Mouse (Mus musculus) gastrocnemius, postnatal 10 days (tissue): ENCODE measurements around the gene Mettl8. TPM values are rescaled to one million over a fixed set of nuclear protein-coding genes. Genes with fewer than 3 reads are reported as not detected.

Experiments used
- DNase-seq: peaks from one replicate; pipeline ENCODE4 v3.0.0; 2021; ENCODE audit warnings: mixed read lengths
- long read RNA-seq, 2 experiments: library from polyadenylated mRNA; stranded (forward); transcript quantifications; one replicate each; pipeline ENCODE4 v2.0.0; 2021
- total RNA-seq, 2 experiments: library from RNA; stranded (reverse); gene quantifications; 2 replicates each; pipeline ENCODE4 v1.2.3; 2021

Mettl8 gene
- total RNA-seq, result 1 to 10 TPM; 7.4 to 8.7 TPM
- long read RNA-seq, experiment 1, transcript Mettl8-204 (10 exons, 2,347 nt), result major isoform, 14 of 17 reads
- long read RNA-seq, experiment 1, partial matches to known transcripts, result 1 of 17 reads
- long read RNA-seq, experiment 1, other reads (novel, unspliced or antisense), result 2 of 17 reads
- long read RNA-seq, experiment 2, transcript Mettl8-204 (10 exons, 2,347 nt), result major isoform, 10 of 14 reads
- long read RNA-seq, experiment 2, partial matches to known transcripts, result 0 of 14 reads
- long read RNA-seq, experiment 2, other reads (novel, unspliced or antisense), result 4 of 14 reads

GRCm38 (mm10) chr2:71055300-71056114 lies at the start of gene Mettl8, which contains the start of gene Dcaf17:
Gene Mettl8 (minus strand): TSS chr2:71055583.
Gene Dcaf17 (plus strand): TSS chr2:71055328.
- peak; percentile 90 for DNase-seq

GRCm38 (mm10) chr2:71104696-71105095 lies 49.3 kb upstream of the Mettl8 start:
- no peak for DNase-seq

DNA sequence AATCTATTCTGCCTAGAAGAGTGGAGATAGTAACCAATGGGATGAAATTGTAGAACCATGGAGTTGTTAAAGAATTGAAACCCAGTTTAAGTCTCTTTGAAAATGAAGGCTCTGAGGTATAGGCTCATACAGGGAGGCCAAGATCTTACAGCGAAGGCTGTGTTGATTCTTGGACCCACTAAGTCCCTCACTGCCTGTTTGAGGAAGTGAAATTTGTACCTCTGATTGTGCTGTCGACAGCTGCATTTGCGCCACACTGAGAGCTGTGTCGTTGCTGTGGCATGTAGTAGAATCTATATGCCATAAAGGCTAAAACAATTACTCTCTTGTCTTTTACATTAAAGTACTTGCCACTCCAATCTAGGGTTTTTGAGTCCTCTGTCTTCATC lies 47.9 kb upstream of the Mettl8 start:
- no peak for DNase-seq

DNA sequence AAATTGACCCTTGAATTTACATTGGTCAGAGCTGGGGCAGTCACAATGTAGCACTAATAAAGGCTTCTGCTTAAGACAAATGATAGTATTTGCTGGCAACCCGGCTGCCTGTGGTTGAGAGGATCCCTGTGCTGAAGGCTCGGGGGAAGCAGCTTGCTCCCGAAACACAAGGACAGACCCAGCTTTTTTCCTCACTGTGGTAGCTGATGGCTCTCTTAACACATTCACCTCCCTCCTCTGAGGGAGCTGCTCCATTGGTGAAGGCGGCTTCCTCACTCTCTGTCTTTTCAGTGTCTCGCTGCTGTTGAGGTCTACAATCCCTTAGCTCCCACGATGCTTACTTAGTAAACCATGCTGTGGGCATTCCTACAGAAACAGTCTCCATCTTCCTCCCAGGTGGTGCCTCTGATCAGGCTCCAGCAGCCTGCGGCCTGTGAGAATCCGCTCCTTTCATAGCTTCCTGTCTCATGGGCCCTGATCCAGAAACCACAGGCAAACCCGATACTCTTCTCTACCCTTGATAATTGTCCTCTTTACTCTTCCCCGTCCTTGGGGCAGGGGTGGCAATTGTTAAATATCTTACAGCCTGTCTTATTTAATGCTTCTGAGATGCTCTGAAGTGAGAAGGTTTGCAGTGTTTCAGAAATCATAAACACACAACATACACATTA lies 47.4 kb upstream of the Mettl8 start:
- DNase-seq, result no peak

DNA sequence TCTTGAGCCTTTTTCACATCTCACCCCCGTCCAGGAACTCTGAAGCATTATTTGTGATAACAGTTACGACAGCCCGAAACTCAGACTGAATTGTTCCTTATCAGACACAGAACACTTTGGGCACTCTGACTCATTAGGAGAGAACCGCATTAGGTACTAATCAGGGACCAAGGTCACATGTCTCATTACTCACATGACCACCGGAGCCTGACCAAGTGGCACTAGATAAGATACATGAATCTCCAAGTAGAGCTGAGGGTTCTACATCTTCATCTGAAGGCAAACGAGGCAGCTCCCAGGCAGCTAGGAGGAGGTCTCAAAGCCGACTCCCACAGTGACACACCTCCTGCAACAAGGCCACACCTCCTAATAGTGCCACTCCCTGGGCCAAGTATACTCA lies 40.8 kb upstream of the Mettl8 start:
- no peak for DNase-seq

DNA sequence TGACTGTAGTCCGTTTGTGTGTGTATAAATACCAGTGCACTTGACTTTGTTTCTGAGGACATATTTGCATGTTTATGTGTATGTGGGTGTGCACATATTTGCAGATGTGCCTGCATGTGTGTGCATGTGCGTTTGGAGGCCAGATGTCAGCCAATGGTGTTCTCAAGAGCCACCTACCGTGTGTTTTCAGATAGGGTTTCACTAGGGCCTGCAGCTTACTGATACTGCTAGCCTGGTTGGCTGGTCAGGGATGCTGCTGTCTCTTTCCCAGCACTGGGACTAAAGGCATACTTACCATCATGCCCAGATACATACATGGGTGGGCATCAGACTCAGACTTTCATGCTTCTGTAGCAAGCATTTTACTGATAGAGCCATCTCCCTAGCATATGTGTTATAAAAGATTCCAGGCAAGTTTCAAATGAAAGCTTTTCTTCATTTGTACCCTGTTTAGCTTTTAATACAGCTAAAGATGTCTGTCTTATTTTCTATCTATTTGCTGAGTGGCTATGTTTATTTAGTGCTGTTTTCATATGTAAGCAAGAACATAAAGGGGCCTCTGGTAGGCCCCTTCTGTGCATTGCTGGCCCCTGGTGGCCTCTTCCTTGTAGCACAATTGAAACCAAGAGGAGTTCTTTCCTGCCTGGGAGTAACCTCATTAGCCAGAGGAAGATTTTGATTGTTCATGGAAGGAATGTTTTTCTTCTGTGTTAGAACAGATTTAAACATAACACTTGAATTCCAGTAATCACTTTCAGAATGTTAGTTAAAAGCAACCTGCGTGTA lies 35.5 kb upstream of the Mettl8 start:
- DNase-seq, result no peak

- DNase-seq, result no peak
Measured at GRCm38 (mm10) chr2:71089766-71090165, 34.4 kb upstream of the Mettl8 start.

DNA sequence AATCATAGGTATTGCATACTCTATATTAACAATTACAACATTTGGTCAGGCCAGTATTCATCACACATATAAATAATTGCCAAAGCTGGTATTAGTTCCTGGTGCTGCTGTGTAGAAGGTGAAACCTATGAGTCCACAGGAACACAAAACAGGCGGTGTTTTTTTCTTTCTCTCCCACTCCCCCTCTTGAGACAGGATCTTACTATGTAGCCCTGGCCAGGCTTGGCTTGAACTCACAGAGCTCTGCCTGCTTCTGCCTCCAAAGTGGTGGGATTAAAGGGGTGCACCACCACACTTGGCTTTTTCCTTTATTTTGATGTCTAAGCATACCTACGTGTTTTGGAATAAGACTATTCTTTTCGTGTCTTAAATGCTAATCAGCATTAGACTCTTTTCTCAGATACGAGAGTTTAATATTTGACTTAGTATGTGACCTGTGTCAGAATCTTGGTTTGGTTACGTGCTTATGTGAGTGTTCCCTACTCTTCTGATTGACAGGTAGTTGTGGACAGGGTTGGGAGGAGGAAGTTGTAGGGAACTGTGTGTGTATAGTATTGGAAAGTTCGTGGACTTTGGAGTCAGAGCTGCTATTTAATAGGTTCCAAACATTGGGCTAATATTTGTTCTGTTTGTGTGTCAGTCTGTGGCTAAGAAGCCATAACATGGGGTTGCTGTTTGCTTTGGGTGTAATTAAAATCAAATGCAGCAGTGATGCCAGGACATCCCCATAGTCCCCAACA lies 28.2 kb upstream of the Mettl8 start:
- no peak for DNase-seq

DNA sequence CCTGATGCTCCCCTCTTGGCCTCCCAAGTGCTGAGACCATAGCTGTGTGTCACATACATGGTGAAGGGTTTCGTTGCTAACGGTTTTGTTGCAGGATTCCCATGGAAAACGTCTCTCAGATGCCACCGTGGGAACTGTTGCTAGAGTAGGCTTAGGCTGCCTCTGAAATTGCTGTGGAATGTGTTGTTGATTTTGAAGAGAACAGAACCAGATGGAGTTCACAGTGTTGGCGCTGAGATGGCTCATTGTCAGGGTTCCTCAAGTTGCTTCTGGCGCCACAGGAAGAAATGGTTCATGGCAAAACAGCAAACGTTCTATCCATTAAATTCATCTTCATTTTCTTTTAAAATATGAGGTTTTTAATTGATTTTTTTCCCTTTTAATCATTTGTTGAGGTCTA lies 27.0 kb upstream of the Mettl8 start:
- DNase-seq, result no peak

GRCm38 (mm10) chr2:71073828-71074227 lies 18.4 kb upstream of the Mettl8 start:
- DNase-seq, result no peak

DNA sequence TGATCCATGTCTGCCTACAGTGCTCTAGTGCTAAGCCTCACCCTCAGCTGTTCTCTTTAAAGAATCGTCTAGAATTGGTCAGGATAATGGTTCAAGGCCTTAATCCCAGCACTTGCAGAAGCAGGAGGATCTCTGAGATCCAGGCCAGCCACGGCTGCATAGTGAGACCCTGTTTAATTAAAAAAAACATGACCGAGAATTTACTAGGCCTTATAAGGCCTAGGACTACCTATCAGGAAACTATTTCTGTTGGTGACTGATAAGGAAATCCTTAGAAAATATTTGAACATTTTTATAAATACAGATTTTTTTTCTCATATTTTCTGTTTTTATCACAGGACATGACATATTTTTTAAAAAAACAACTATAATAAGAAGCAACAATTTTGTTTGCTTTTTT lies 17.9 kb upstream of the Mettl8 start:
- DNase-seq, result no peak

GRCm38 (mm10) chr2:71071601-71072000 lies 16.2 kb upstream of the Mettl8 start:
- no peak for DNase-seq

DNA sequence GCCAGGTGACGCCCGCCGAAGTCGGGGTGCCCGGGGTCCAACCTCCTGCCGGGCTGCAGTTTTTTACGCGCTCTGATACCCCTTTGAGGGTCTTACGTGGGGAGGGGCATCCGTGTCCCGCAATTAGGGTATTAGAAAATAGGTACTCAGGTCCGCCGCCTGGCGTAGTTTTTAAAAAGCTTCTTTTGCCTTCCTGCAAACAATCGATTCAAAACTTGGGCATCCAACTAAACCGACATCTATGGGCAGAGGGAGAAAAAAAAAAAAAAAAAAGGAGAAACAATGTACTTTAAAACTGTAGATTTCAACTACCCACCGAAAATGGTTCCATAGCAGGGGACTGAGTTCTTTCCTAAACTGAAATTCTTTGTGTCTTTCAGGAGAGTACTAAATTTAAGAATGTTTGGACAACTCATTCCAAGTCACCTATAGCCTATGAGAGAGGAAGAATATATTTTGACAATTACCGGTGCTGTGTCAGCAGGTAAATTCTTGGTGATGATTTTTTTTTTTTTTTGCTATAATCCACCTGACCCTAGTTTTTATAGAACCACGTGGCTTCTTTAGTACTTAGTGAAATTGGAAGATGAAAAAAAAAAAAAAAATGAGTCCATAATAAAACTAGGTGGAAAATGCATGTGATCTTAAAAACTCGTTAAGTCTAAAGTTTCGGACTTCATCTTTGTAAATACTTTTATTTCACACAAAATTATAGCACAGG lies 892 bp upstream of the Mettl8 start:
- DNase-seq, result no peak

GRCm38 (mm10) chr2:71054716-71055115 lies 667 bp downstream of the Mettl8 start:
- DNase-seq, result no peak

GRCm38 (mm10) chr2:71050511-71050910 lies 4.9 kb downstream of the Mettl8 start:
- DNase-seq, result no peak

GRCm38 (mm10) chr2:71048896-71049295 lies 6.5 kb downstream of the Mettl8 start:
- no peak for DNase-seq

DNA sequence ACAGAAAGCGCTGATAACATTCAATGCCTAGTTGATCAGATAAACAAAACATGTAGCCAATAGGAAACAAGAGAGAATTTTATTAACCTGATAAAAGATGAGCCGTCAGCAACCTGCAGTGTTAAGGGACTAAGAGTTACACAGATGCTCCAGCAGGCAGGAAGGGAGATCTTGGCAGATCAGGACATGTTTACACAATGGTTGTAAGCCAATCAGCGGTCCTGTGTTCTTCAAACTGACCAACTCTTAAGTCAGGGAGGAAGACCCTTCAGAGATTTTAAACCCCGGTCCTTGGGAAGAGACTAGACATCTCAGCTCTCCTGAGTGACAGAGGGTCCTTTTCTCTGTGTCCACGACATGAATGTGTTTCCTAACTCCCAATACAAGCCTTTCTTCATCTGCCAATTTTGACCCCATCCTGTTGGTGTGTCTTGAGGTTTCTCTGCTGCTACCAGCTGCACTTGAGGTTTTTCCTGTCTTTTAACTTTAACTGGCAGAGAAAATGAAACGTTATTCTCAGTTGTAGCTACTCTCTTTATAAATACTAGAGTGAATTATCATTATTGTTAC lies 8.5 kb downstream of the Mettl8 start:
- no peak for DNase-seq

DNA sequence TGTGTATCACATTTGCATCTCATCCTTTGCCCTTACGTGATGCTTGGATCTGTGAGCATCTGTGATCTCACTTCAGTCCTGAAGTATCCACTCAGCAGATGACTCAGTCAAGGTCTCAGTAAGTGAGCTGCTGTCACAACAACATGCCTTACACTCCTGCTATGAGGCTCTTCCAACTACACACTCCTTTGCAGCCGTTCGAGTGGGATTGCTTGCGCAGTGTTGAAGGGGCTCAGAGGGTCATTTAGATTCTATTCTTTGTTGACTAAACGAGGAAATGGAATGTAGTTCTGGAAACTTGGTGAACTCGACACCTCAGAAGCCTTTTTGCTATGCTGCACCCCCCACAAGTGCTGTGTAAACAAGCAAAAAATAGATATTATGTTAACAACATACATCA lies 9.2 kb downstream of the Mettl8 start:
- DNase-seq, result no peak

- peak; percentile 82 for DNase-seq
Measured at GRCm38 (mm10) chr2:71039522-71040121, 15.8 kb downstream of the Mettl8 start.

DNA sequence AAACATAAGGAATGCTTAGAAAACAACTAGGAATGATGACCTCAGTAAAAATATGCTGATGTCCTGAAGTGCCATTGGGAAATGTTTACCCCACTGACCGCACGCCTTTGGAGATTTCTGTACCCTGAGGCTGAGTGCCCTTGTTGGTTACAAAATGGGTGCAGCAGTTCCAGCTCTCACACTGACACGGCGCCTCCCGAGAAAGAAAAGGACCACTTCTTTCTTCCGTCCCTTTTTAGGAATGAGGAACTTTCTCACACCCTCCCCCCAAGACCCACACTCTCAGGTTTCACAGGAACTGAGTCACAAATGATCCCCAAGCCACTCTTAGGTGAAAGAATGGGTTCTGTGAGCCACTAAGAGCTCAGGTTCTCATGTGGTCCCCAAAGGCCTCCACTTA lies 17.9 kb downstream of the Mettl8 start:
- DNase-seq, result no peak
